Mouse (Mus musculus): ENCODE results near the gene Spata21.
A peak's percentile ranks its signal among the peaks of the same experiment; 100 is the strongest.
"Not testable (repeated sequence)": the region's sequence is repeated elsewhere in the genome, so short reads cannot be mapped to it uniquely, and the experiment has no call there.

The Spata21 gene

GRCm38 (mm10) chr4:141130704-141131342 lies 42.7 kb downstream of the Spata21 start:
- DNase-seq (ENCODE audit: low read depth, low spot score): no peak

DNA sequence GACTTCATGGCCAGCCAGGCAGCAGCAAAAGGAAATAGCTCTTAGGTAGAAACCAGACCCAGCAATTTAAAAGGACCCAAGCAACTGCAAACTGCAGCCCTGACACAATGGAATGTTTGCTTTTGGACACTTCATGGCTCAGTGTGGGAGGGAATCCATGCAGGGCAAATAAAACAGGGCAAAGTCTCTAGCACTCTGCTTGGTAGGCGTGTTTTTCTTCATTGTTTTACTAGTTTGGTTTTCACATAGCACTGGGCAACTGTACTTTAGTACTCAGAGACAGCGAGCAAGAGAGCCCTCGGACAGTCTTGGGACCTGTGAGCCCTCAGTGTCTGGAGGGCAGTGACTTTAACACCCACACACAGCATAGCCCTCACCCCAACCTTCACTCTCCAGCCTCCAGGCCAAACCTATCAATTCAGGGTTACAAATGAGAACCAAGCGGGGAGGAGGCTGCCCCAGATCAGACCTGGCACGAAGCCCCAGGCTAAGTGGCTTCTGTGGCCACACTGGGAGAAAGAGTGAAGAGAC lies 43.5 kb downstream of the Spata21 start:
- DNase-seq (ENCODE audit: low read depth, low spot score): no peak

DNA sequence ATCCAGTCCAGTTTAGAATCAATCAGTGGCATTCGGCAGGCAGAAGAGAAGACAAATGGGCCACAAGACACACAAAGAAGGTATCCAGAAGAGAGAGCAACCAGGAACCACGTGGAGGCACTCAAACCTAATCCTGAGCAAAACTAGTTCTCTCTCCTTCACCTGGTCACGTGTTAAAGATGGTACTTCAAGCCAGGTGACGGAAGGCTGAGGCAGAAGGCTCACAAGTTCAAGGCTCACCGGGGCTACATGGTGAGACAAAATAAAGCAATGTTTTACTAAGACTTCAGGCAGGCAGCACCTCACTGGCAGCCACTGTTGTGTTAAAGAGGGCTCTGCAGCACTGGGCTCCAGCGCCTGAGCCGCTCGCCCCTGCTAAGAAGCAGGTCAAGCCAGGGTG lies 44.1 kb downstream of the Spata21 start:
- no peak for DNase-seq (ENCODE audit: low read depth, low spot score)

DNA sequence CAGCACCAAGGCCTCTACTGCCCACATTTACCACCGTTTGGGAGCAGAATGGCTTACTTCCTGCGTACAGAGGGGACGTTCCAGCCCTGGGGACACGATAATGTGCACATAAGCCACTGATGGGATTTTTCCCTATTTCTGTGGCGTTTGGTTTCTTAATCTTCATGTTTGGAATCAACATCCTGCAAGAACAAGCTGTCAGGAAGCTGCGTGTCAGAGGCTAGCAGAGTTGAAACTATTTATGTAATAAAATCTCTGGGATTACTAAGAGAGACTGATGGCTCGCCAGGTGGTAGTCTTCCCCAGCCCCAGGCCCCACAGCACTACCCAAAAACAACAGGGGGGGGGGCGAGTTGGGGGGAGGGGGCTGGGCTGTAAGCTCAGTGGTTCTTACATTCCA lies 45.1 kb downstream of the Spata21 start:
- no peak for DNase-seq (ENCODE audit: low read depth, low spot score)

DNA sequence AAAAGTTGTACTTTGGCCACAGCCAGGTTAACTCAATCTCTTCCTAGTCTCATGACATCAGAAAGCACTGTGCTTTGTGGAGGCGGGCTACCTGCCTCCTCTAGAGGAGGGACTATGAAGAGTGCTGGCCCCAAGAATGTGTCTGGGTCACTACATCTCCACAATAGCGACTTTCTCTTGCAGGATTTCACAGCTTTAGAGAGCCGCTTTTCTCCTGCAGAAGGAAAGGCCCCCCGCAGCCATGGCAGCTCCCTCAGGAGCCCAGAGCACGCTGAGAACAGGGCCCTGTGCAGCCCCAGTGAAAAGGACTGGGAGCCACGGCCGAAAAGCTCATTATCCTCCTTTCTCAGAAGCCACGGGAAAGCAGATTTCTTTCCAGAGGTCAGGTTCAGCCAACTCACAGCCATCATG lies 45.9 kb downstream of the Spata21 start:
- no peak for DNase-seq (ENCODE audit: low read depth, low spot score)

- DNase-seq (ENCODE audit: low read depth, low spot score): no peak
These were observed 46.8 kb downstream of the Spata21 start for GRCm38 (mm10) chr4:141134751-141135530.

GRCm38 (mm10) chr4:141136126-141136525 lies 48.0 kb downstream of the Spata21 start:
- DNase-seq (ENCODE audit: low read depth, low spot score): no peak

DNA sequence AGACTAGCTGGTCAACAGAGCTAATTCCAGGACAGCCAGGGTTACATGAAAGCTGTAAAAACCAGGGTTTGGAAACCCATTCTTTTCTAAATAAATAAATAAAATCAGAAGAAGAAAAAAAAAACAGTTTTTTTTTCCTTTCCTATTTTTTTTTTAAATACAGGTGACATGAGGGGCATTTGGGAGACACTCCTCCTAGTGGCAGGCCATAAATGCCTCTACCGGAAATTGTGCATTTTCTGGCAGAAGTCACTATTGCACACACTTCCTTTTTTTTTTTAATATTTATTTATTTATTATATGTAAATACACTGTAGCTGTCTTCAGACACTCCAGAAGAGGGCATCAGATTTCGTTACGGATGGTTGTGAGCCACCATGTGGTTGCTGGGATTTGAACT lies 49.6 kb downstream of the Spata21 start:
- DNase-seq (ENCODE audit: low read depth, low spot score): not testable (repeated sequence)

DNA sequence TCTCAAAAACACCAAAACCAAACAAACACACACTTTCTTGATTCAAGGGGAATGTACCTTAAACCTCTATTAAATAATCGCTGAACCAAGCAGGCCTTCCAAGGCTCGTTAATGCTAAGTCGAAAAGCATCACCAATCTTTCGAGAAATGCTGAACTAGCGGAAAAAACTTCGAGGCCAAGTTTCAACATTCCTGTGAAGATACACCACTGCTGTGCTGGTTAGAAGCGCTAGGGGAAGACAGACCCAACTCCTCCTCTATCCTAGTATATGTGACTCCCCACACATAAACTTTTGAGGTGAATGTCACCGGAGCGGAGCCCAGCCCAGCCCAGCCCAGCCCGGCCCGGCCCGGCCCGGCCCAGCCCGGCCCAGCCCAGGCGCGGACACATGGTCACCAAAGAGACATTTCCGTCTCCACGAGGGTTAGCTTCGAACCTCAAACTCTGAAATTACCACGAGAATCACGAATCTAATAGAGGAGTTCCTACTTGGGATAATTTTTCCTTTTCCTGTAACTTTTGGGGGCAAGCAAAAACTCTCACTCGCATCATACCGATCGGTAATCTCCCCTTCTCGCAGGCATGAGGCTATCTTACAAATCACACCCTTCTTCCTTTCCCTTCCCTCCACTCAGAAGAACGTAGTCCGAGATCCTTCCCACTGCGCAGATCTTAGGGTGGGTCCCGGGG lies 50.4 kb downstream of the Spata21 start:
- peak; percentile 45 for DNase-seq (ENCODE audit: low read depth, low spot score)

GRCm38 (mm10) chr4:141139116-141139970 lies 51.2 kb downstream of the Spata21 start, which contains the start of gene Szrd1:
Gene Szrd1, minus strand, starts transcription at chr4:141139775.
- peak; percentile 99 for DNase-seq (ENCODE audit: low read depth, low spot score)

GRCm38 (mm10) chr4:141140354-141140753 lies 52.2 kb downstream of the Spata21 start:
- not testable (repeated sequence) for DNase-seq (ENCODE audit: low read depth, low spot score)

DNA sequence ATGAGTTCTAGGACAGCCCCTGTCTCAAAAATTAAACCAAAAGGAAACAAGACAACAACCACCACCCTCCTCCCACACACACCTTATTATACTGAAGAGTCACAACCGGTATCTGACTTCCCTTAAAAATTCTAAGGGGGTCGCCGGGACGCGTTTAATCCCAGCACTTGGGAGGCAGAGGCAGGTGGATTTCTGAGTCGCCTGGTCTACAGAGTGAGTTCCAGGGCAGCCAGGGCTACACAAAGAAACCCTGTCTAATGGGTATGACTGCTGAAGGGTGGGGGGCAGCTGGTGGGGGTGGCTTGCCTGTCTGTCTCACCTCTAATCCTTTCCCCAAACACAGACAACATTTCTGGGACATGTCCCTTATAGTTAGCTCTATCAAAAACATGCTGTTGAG lies 52.8 kb downstream of the Spata21 start:
- no peak for DNase-seq (ENCODE audit: low read depth, low spot score)

DNA sequence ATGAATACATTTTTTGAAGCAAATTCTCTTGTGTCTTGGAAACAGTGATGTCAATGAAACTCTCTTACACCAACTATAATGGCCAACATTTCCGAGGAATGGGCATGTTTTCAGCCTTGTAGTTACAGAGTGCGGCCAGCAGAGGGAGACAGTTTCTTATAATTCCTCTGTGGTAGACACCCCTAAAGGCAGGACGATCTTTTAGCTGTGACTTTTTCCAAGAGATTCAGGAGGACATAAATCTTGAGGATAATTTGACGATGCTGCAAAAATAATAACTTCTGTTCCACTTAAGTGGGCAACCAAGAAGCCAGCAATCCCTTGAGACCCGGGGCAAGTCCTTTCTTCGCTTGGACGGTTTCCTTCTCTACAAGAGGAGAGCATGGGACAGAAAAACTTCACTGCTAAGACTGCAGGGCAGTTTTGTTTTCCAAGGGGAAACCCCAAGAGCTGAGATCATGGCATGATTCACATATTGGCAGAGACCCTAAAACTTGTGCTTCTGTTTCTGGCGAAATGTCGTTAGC lies 54.2 kb downstream of the Spata21 start:
- DNase-seq (ENCODE audit: low read depth, low spot score): peak; percentile 82

DNA sequence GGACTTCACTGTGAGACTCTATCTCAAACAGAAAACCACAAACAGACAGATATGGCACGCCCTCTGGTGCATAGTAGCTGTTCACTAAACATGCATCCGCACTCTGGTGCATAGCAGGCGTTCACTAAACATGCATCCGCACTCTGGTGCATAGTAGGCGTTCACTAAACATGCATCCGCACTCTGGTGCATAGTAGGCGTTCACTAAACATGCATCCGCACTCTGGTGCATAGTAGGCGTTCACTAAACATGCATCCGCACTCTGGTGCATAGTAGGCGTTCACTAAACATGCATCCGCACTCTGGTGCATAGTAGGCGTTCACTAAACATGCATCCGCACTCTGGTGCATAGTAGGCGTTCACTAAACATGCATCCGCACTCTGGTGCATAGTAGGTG lies 57.0 kb downstream of the Spata21 start:
- not testable (repeated sequence) for DNase-seq (ENCODE audit: low read depth, low spot score)

GRCm38 (mm10) chr4:141146491-141147033 lies 58.4 kb downstream of the Spata21 start:
- peak; percentile 34 for DNase-seq (ENCODE audit: low read depth, low spot score)

GRCm38 (mm10) chr4:141147112-141148008 lies 59.2 kb downstream of the Spata21 start, which contains the start of gene Fbxo42:
Gene Fbxo42, plus strand, starts transcription at chr4:141147913.
- peak; percentile 91 for DNase-seq (ENCODE audit: low read depth, low spot score)

- peak; percentile 38 for DNase-seq (ENCODE audit: low read depth, low spot score)
These were observed 60.1 kb downstream of the Spata21 start for GRCm38 (mm10) chr4:141148009-141148801.

- DNase-seq (ENCODE audit: low read depth, low spot score): no peak
These were observed 61.0 kb downstream of the Spata21 start for GRCm38 (mm10) chr4:141149116-141149515.

DNA sequence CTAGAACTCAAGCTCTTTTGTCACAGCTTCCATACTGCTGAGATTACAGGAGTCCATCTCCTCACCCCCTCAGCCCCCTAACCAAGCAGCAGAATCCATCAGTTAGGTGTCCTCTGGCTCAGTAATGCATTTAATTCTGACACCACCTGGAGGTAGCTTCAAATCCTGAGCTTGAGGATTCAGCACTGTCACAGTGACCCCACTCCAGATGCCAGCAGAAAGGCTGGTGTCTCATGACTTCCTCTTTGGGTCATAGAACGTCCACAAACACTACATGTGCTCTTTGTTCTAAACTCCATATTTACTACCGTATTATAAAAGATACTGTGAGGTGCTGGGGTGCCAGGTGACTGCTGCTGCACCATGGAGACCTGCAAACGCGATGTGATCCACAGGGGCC lies 69.4 kb downstream of the Spata21 start:
- DNase-seq (ENCODE audit: low read depth, low spot score): no peak

Measured in ES-CJ7 (cell line).